Mouse (Mus musculus) liver, embryonic 15.5 days (tissue): ENCODE results near the gene Zfpm1. TPM values are rescaled to one million over a fixed set of nuclear protein-coding genes. Genes with fewer than 3 reads are reported as not detected.
A peak's percentile ranks its signal among the peaks of the same experiment; 100 is the strongest.

ENCODE experiments used
- ATAC-seq: fragments of 200-750 bp; cut with Nextera tagmentation; 2 replicates; pipeline ENCODE4 v1.8.0; 2017; ENCODE audit warnings: moderate number of reproducible peaks, mild to moderate bottlenecking, moderate library complexity; ENCODE audit not compliant: insufficient read depth
- H3K27ac ChIP-seq: fragments of 300-500 bp; sonication (generic); replicated peaks from 2 replicates; pipeline ENCODE4 v1.5.1; 2015; ENCODE audit warnings: mild to moderate bottlenecking, inconsistent platforms
- H3K27me3 ChIP-seq: fragments of 300-500 bp; sonication (generic); 2 replicates; pipeline ENCODE4 v1.6.1; 2015; ENCODE audit warnings: mild to moderate bottlenecking, inconsistent platforms
- H3K36me3 ChIP-seq: fragments of 300-500 bp; sonication (generic); replicated peaks from 2 replicates; pipeline ENCODE4 v1.6.1; 2015; ENCODE audit warnings: moderate library complexity, mild to moderate bottlenecking, inconsistent platforms
- H3K4me1 ChIP-seq: fragments of 300-500 bp; sonication (generic); replicated peaks from 2 replicates; pipeline ENCODE4 v1.6.1; 2015; ENCODE audit warnings: inconsistent platforms
- H3K4me2 ChIP-seq: fragments of 300-500 bp; sonication (generic); 2 replicates; pipeline ENCODE4 v1.6.1; 2015; ENCODE audit warnings: moderate library complexity, mild to moderate bottlenecking, inconsistent platforms
- H3K4me3 ChIP-seq: fragments of 300-500 bp; sonication (generic); replicated peaks from 2 replicates; pipeline ENCODE4 v1.5.1; 2015; ENCODE audit warnings: mild to moderate bottlenecking, inconsistent platforms
- H3K9ac ChIP-seq: fragments of 300-500 bp; sonication (generic); 2 replicates; pipeline ENCODE4 v1.6.1; 2015; ENCODE audit warnings: moderate library complexity, mild to moderate bottlenecking, inconsistent platforms
- H3K9me3 ChIP-seq: fragments of 300-500 bp; sonication (generic); replicated peaks from 2 replicates; pipeline ENCODE4 v1.6.1; 2016; ENCODE audit warnings: inconsistent platforms
- WGBS: fragments of 180-500 bp; shearing (Covaris S2); methylation state at CpG from one replicate; pipeline ENCODE4 v1.1.7; 2015; ENCODE audit warnings: mixed read lengths; ENCODE audit not compliant: insufficient replicate concordance; 5-methylcytosine and 5-hydroxymethylcytosine counted together
- polyA plus RNA-seq: library from polyadenylated mRNA; unstranded; fragments of >200 nt; fragmentation: Nextera tagmentation; extraction: Ambion mirVana; gene quantifications from 2 replicates; pipeline ENCODE4 v1.2.1, GENCODE M21; 2015

The Zfpm1 gene
- polyA plus RNA-seq, 1 experiment from 2014 or later = 12.0 TPM

GRCm38 (mm10) chr8:122326114-122326542 is 44.2 kb downstream of the Zfpm1 start:
- peak overlapping the region; percentile 48 for H3K9ac ChIP-seq

GRCm38 (mm10) chr8:122329072-122329471 is 47.1 kb downstream of the Zfpm1 start:
- Histone ChIP-seq H3K27me3 (no peaks in the 10 kb centered on the region), H3K4me2 (peak overlapping the region; percentile 57), H3K27ac (peak overlapping the region; percentile 95), H3K4me3 (0 out of 2 replicates have a peak overlapping the region, but pooled peaks have one; percentile 28), H3K9me3 (no peaks in the 10 kb centered on the region), H3K4me1 (peaks cover 94% of the 10 kb centered on the region), H3K36me3 (peaks cover 97% of the 10 kb centered on the region), H3K9ac (peak overlapping the region; percentile 56; the same call in 1 of the 2 replicates)
- no peak for ATAC-seq
- 60% methylated on average over 8 of the region's 8 CpGs for WGBS

More at GRCm38 (mm10) chr8:122326114-122326542, 44.2 kb downstream of the Zfpm1 start:
- Histone ChIP-seq H3K36me3 (peaks cover 87% of the 10 kb centered on the region), H3K4me3 (peak overlapping the region; percentile 2), H3K9me3 (no peaks in the 10 kb centered on the region), H3K4me1 (peaks cover 100% of the 10 kb centered on the region), H3K27me3 (no peaks in the 10 kb centered on the region), H3K4me2 (peak overlapping the region; percentile 67), H3K27ac (peak overlapping the region; percentile 95)
- no peak for ATAC-seq
- 19% methylated on average over 14 of the region's 14 CpGs for WGBS

- H3K27me3 ChIP-seq = no peaks in the 10 kb centered on the region
- 33% methylated on average over 22 of the region's 22 CpGs for WGBS
- H3K36me3 ChIP-seq = peaks cover 97% of the 10 kb centered on the region
- H3K9me3 ChIP-seq = no peaks in the 10 kb centered on the region
- H3K4me1 ChIP-seq = peaks cover 88% of the 10 kb centered on the region
- peak; percentile 50 for ATAC-seq
- peak overlapping the region; percentile 57 for H3K4me2 ChIP-seq
- peak overlapping the region; percentile 95 for H3K27ac ChIP-seq
- H3K9ac ChIP-seq = peak overlapping the region; percentile 56
- peak overlapping the region; percentile 28 for H3K4me3 ChIP-seq
Observed at GRCm38 (mm10) chr8:122329553-122330239, 47.8 kb downstream of the Zfpm1 start.

GRCm38 (mm10) chr8:122330446-122331133 is 48.6 kb downstream of the Zfpm1 start:
- Histone ChIP-seq H3K36me3 (peaks cover 97% of the 10 kb centered on the region), H3K27ac (peak overlapping the region; percentile 95), H3K4me1 (peaks cover 79% of the 10 kb centered on the region), H3K4me3 (peak overlapping the region; percentile 28), H3K27me3 (no peaks in the 10 kb centered on the region), H3K9me3 (peaks cover 5% of the 10 kb centered on the region), H3K4me2 (peak overlapping the region; percentile 57), H3K9ac (peak overlapping the region; percentile 56)
- 50% methylated on average over 12 of the region's 12 CpGs for WGBS
- ATAC-seq = peak; percentile 70

- peaks cover 78% of the 10 kb centered on the region for H3K4me1 ChIP-seq
- H3K27me3 ChIP-seq = no peaks in the 10 kb centered on the region
- peak overlapping the region; percentile 56; the same call in 1 of the 2 replicates for H3K9ac ChIP-seq
- H3K27ac ChIP-seq = peak overlapping the region; percentile 95
- H3K4me2 ChIP-seq = peak overlapping the region; percentile 57
- H3K36me3 ChIP-seq = peaks cover 97% of the 10 kb centered on the region
- ATAC-seq = no peak
- no peak overlapping the region for H3K4me3 ChIP-seq
- WGBS = 64% methylated on average over 3 of the region's 3 CpGs
- peaks cover 10% of the 10 kb centered on the region for H3K9me3 ChIP-seq
Observed at GRCm38 (mm10) chr8:122331134-122331523, 49.2 kb downstream of the Zfpm1 start.

- Histone ChIP-seq H3K27me3 (no peaks in the 10 kb centered on the region), H3K4me3 (no peak overlapping the region), H3K4me2 (no peak overlapping the region), H3K9me3 (peaks cover 18% of the 10 kb centered on the region), H3K27ac (peak overlapping the region; percentile 38), H3K4me1 (peaks cover 73% of the 10 kb centered on the region), H3K36me3 (peaks cover 97% of the 10 kb centered on the region), H3K9ac (no peak overlapping the region)
- 72% methylated on average over 6 of the region's 6 CpGs for WGBS
- ATAC-seq = no peak
Observed at GRCm38 (mm10) chr8:122332753-122333506, 51.0 kb downstream of the Zfpm1 start.

GRCm38 (mm10) chr8:122333531-122333930 is 51.6 kb downstream of the Zfpm1 start:
- peaks cover 73% of the 10 kb centered on the region for H3K4me1 ChIP-seq
- peaks cover 97% of the 10 kb centered on the region for H3K36me3 ChIP-seq
- 90% methylated on average over 7 of the region's 7 CpGs for WGBS

GRCm38 (mm10) chr8:122334791-122335490 is 53.0 kb downstream of the Zfpm1 start:
- 96% methylated on average over 13 of the region's 13 CpGs for WGBS
- Histone ChIP-seq H3K27me3 (no peaks in the 10 kb centered on the region), H3K9ac (no peak overlapping the region), H3K27ac (no peak overlapping the region), H3K36me3 (peaks cover 99% of the 10 kb centered on the region), H3K4me2 (no peak overlapping the region), H3K9me3 (peaks cover 18% of the 10 kb centered on the region), H3K4me1 (peaks cover 72% of the 10 kb centered on the region), H3K4me3 (no peak overlapping the region)
- no peak for ATAC-seq

More at GRCm38 (mm10) chr8:122333531-122333930, 51.6 kb downstream of the Zfpm1 start:
- H3K9ac ChIP-seq = no peak overlapping the region
- H3K9me3 ChIP-seq = peaks cover 18% of the 10 kb centered on the region
- H3K27ac ChIP-seq = no peak overlapping the region
- no peak overlapping the region for H3K4me2 ChIP-seq
- no peak for ATAC-seq
- no peak overlapping the region for H3K4me3 ChIP-seq
- H3K27me3 ChIP-seq = no peaks in the 10 kb centered on the region

GRCm38 (mm10) chr8:122335638-122336250 is 53.8 kb downstream of the Zfpm1 start:
- H3K4me2 ChIP-seq = peak overlapping the region; percentile 33; the same call in 1 of the 2 replicates
- 86% methylated on average over 57 of the region's 57 CpGs for WGBS
- H3K4me3 ChIP-seq = 0 out of 2 replicates have a peak overlapping the region, but pooled peaks have one; percentile 7
- H3K27ac ChIP-seq = no peak overlapping the region
- peaks cover 68% of the 10 kb centered on the region for H3K4me1 ChIP-seq
- ATAC-seq = no peak
- peaks cover 93% of the 10 kb centered on the region for H3K36me3 ChIP-seq
- H3K9me3 ChIP-seq = peaks cover 18% of the 10 kb centered on the region
- no peak overlapping the region for H3K9ac ChIP-seq
- no peaks in the 10 kb centered on the region for H3K27me3 ChIP-seq
